Mouse (Mus musculus): ENCODE measurements at regions not wholly inside any gene's neighbourhood (a gene's known extent, or its start where the extent isn't known, plus 50 kb on each side); places are given as distances from the start of the nearest gene placed in this dataset.

- Histone ChIP-seq H3K27me3 (ENCODE audit: control insufficient read depth) (no peaks in the 10 kb centered on the region; the same call in 1 of the 2 replicates), H3K4me1 (ENCODE audit: control insufficient read depth) (peaks cover 5% of the 10 kb centered on the region), H3K4me3 (replicated peaks) (no peak overlapping the region), H3K9me3 (ENCODE audit: control insufficient read depth, low read length) (no peaks in the 10 kb centered on the region), H3K36me3 (ENCODE audit: control insufficient read depth) (no peaks in the 10 kb centered on the region)
- TF ChIP-seq GATA1 (IDR thresholded peaks at IDR 0.05; ENCODE audit: low read length) = no peak
- no peak for TF ChIP-seq TAL1 (IDR thresholded peaks at IDR 0.05; ENCODE audit: low read length)
Measured at GRCm38 (mm10) chr13:107616775-107617174, 427.5 kb upstream of the Smim15 start.

- TF ChIP-seq GATA1 (IDR thresholded peaks at IDR 0.05; ENCODE audit: low read length) (no peak), TAL1 (IDR thresholded peaks at IDR 0.05; ENCODE audit: low read length) (no peak)
- H3K4me1 ChIP-seq (ENCODE audit: control insufficient read depth) = no peaks in the 10 kb centered on the region
- no peaks in the 10 kb centered on the region for H3K36me3 ChIP-seq (ENCODE audit: control insufficient read depth)
- no peaks in the 10 kb centered on the region; the same call in 1 of the 2 replicates for H3K27me3 ChIP-seq (ENCODE audit: control insufficient read depth)
- no peak overlapping the region for H3K4me3 ChIP-seq (replicated peaks)
- H3K9me3 ChIP-seq (ENCODE audit: control insufficient read depth, low read length) = no peaks in the 10 kb centered on the region
Measured at GRCm38 (mm10) chr13:107608996-107609503, 435.2 kb upstream of the Smim15 start.

GRCm38 (mm10) chr13:107607294-107607693, 437.0 kb upstream of the Smim15 start:
- TF ChIP-seq TAL1 (IDR thresholded peaks at IDR 0.05; ENCODE audit: low read length) (no peak), GATA1 (IDR thresholded peaks at IDR 0.05; ENCODE audit: low read length) (no peak)
- Histone ChIP-seq H3K4me3 (replicated peaks) (no peak overlapping the region), H3K9me3 (ENCODE audit: control insufficient read depth, low read length) (no peaks in the 10 kb centered on the region), H3K4me1 (ENCODE audit: control insufficient read depth) (no peaks in the 10 kb centered on the region), H3K36me3 (ENCODE audit: control insufficient read depth) (no peaks in the 10 kb centered on the region), H3K27me3 (ENCODE audit: control insufficient read depth) (no peaks in the 10 kb centered on the region; the same call in 1 of the 2 replicates)

DNA sequence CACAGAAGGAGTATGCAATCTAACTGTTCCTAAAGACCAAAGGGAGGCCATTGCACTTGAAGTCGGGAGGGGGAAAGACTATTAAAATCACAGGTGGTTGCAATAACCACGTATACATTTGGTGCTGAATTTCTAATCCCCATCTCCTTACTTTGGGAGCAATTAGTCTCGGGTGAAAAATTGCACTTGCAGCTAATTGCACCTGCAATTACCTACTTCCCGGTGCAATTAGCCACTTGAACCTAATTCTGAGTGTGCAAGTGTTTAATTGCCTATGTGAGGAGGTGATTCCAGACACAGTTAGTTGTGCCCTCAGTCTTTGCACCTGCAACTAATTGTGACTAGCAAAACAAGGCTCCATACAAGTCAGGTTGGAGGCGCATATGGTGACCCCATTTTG, 442.1 kb upstream of the Smim15 start:
- H3K27me3 ChIP-seq (ENCODE audit: control insufficient read depth) = no peaks in the 10 kb centered on the region; the same call in 1 of the 2 replicates
- no peak for TF ChIP-seq GATA1 (IDR thresholded peaks at IDR 0.05; ENCODE audit: low read length)
- no peak for TF ChIP-seq TAL1 (IDR thresholded peaks at IDR 0.05; ENCODE audit: low read length)
- H3K4me1 ChIP-seq (ENCODE audit: control insufficient read depth) = no peaks in the 10 kb centered on the region; the same call in 1 of the 2 replicates
- H3K4me3 ChIP-seq (replicated peaks) = no peak overlapping the region
- no peaks in the 10 kb centered on the region for H3K9me3 ChIP-seq (ENCODE audit: control insufficient read depth, low read length)
- H3K36me3 ChIP-seq (ENCODE audit: control insufficient read depth) = no peaks in the 10 kb centered on the region

DNA sequence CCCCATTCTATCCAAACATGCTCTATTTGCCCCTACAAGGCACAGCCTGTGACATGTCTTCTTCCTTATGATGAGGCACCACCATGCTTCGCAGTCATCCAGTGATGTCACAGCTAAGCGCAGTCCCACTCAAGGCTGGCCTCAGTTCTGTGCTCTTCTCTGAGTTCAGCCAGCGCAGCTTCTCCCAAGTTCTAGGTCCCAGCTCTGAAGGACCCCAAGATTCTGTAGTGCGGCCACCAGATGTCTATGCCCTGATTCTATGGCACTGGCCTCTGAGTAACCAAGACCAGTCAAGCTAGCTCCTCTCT, 443.2 kb upstream of the Smim15 start:
- TF ChIP-seq GATA1 (IDR thresholded peaks at IDR 0.05; ENCODE audit: low read length) (no peak), TAL1 (IDR thresholded peaks at IDR 0.05; ENCODE audit: low read length) (no peak)
- Histone ChIP-seq H3K4me1 (ENCODE audit: control insufficient read depth) (no peaks in the 10 kb centered on the region; the same call in 1 of the 2 replicates), H3K36me3 (ENCODE audit: control insufficient read depth) (no peaks in the 10 kb centered on the region), H3K4me3 (replicated peaks) (no peak overlapping the region), H3K27me3 (ENCODE audit: control insufficient read depth) (no peaks in the 10 kb centered on the region; the same call in 1 of the 2 replicates), H3K9me3 (ENCODE audit: control insufficient read depth, low read length) (no peaks in the 10 kb centered on the region)

DNA sequence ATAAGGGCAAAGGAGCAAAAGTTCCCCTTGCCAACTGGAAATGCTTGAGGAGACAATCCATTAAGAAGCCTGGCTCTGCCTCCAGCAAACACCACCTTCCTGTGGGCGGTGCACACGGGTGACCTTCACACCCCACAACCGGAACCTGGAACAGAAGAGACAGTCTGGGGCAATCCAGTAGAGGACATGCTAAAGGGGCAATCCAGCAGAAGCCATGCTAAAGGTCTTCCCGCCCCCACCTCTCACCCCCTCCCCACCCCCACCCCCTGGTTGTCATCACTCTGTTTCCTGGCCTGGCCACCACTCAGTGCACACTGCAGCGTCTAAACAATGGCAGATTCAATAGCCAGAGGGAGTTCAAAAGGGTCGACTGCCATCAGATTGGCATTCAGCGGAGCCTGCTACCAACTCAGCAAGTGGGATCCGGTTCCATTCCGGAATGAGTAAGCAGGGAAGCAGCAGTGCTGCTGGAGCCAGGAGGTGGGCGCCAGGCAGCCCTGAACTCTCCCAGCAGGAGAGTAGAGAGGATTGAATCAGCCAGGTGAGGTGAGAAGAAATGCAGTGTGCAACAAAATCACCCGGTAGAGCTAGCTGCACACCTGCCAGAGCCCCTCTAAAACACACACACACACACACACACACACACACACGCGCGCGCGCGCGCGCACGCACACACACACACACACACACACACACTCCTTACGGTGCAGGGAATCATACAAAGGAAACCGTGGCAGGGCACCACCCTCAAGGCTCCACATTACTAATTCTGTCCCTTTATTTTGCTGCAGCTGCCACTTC, 443.7 kb upstream of the Smim15 start:
- H3K4me3 ChIP-seq (replicated peaks) = no peak overlapping the region
- TF ChIP-seq GATA1 (IDR thresholded peaks at IDR 0.05; ENCODE audit: low read length) (no peak), TAL1 (IDR thresholded peaks at IDR 0.05; ENCODE audit: low read length) (no peak)
- no peaks in the 10 kb centered on the region; the same call in 1 of the 2 replicates for H3K4me1 ChIP-seq (ENCODE audit: control insufficient read depth)

DNA sequence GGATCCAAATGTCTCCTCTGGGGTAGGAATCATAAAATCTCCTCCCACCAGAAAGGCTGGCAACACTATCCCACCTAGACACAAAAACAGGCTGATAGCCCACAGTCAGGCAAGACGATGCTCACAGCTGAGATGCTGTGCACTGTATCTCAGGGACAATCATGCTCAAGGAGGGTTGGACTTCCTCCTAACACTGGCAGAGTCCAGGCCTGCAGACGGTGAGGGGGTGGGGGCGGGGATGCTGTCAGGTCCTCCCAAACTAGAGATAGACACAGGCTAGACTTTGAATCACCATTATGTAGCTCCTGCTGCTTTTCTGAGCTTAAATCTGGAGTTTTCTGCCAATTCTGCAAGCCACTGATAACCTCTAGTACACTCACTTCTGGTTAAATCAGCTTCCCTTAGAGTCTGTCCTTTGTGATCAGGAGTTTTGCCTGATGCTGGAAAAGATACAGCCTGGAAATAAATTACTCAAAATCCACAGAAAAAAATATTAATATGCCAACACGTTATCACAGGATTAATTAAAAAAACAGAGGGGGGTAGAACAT, 445.1 kb upstream of the Smim15 start:
- no peak overlapping the region for H3K4me3 ChIP-seq (replicated peaks)

More for the DNA sequence above, 443.7 kb upstream of the Smim15 start:
- Histone ChIP-seq H3K27me3 (ENCODE audit: control insufficient read depth) (no peaks in the 10 kb centered on the region), H3K9me3 (ENCODE audit: control insufficient read depth, low read length) (no peaks in the 10 kb centered on the region), H3K36me3 (ENCODE audit: control insufficient read depth) (no peaks in the 10 kb centered on the region)

DNA sequence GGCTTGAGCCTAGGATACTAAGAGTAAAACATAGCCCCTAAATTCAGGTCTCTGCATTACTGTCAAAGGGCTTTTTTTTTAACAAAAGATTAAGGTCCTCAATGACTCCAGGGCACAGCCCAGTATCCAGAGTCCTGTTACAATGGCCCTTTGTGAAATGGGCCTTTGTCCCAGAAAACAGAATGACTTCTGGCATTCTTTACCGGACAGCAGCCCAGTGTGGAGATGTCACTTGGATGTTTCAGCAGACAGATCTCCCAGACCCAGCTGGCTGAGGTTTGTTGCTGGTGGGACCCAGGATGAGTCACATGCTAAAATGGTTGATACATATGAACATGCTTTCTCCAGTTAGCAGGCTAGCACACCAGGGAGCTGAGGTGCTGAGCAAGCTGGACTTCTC, 445.9 kb upstream of the Smim15 start:
- Histone ChIP-seq H3K36me3 (ENCODE audit: control insufficient read depth) (no peaks in the 10 kb centered on the region), H3K4me1 (ENCODE audit: control insufficient read depth) (no peaks in the 10 kb centered on the region; the same call in 1 of the 2 replicates), H3K9me3 (ENCODE audit: control insufficient read depth, low read length) (no peaks in the 10 kb centered on the region), H3K4me3 (replicated peaks) (no peak overlapping the region), H3K27me3 (ENCODE audit: control insufficient read depth) (no peaks in the 10 kb centered on the region)
- TF ChIP-seq GATA1 (IDR thresholded peaks at IDR 0.05; ENCODE audit: low read length) (no peak), TAL1 (IDR thresholded peaks at IDR 0.05; ENCODE audit: low read length) (no peak)

More for the DNA sequence above, 445.1 kb upstream of the Smim15 start:
- TF ChIP-seq TAL1 (IDR thresholded peaks at IDR 0.05; ENCODE audit: low read length) (no peak), GATA1 (IDR thresholded peaks at IDR 0.05; ENCODE audit: low read length) (no peak)
- H3K36me3 ChIP-seq (ENCODE audit: control insufficient read depth) = no peaks in the 10 kb centered on the region
- no peaks in the 10 kb centered on the region for H3K9me3 ChIP-seq (ENCODE audit: control insufficient read depth, low read length)
- no peaks in the 10 kb centered on the region for H3K27me3 ChIP-seq (ENCODE audit: control insufficient read depth)
- H3K4me1 ChIP-seq (ENCODE audit: control insufficient read depth) = no peaks in the 10 kb centered on the region; the same call in 1 of the 2 replicates

DNA sequence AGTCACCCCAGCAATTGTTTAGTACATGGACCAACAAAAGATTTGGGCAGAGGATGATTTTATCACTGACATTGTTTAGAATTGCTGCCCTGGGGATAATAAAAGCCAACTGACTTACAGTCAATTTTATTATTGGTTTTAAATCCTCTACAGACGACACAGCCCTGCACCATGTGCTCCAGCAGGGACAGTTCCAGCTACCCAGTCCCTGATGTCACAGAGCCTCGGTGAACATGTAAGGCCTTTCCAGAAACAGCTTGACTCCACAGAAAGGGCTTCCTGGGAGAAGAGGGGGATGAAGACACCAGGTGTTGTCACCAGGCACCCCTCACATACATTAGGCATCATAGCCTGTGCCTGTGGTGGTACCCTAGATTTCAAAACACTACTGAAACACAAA, 447.0 kb upstream of the Smim15 start:
- H3K4me1 ChIP-seq (ENCODE audit: control insufficient read depth) = no peaks in the 10 kb centered on the region; the same call in 1 of the 2 replicates
- H3K9me3 ChIP-seq (ENCODE audit: control insufficient read depth, low read length) = no peaks in the 10 kb centered on the region
- no peak for TF ChIP-seq GATA1 (IDR thresholded peaks at IDR 0.05; ENCODE audit: low read length)
- TF ChIP-seq TAL1 (IDR thresholded peaks at IDR 0.05; ENCODE audit: low read length) = no peak
- H3K4me3 ChIP-seq (replicated peaks) = no peak overlapping the region
- no peaks in the 10 kb centered on the region for H3K36me3 ChIP-seq (ENCODE audit: control insufficient read depth)
- no peaks in the 10 kb centered on the region for H3K27me3 ChIP-seq (ENCODE audit: control insufficient read depth)
